Comparison of ENCODE assay signal across 10 mouse cellular contexts in the genomic region with DNA sequence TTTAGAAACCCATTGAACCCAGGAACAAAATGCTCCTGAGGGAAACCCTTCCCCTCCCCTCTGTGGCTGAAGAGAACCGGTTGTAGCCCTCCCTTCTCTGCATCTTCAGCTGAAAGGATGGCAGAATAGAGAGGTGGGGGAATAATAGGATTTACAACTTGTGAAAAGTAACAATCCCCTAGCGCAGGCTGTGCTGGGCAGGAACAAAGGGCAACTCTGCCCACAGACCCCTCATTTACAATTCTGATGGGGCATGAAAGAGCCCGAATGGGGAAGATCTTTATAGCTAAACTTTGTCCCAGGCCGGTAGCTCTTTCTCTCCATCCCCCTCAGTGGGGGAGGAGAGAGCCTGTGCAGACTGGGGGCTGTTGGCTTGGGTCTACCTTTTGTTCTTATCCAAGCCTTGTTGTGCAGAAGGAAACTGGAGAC. TPM values are rescaled to one million over a fixed set of nuclear protein-coding genes. Genes with fewer than 3 reads are reported as not detected.
DNase-seq lines count a peak whose midpoint lies in the region; ATAC-seq and TF ChIP-seq lines count a peak whose summit lies in the region.
"Had no signal": no experiment of that assay in that cellular context is flagged by ENCODE, and none has a peak within 500 bp of the region (broad histone marks: within the 10 kb centered on the region; RNA-seq: fewer than 3 reads in every experiment).

No protein-coding gene starts in this region.

- no peak overlapping the region for H3K27ac ChIP-seq in lung, embryonic 14.5 days (ENCODE audit: low read depth)
- peak overlapping the region; percentile 84 for H3K27ac ChIP-seq in forebrain, embryonic 14.5 days (ENCODE audit: low read depth, low read length)
- H3K27ac ChIP-seq in liver, embryonic 13.5 days, result no peak overlapping the region
- H3K27ac ChIP-seq in stomach, embryonic 16.5 days (ENCODE audit: low read length), result no peak overlapping the region
- no peak overlapping the region for H3K27ac ChIP-seq in left cerebral cortex, adult 2 months
- H3K27ac ChIP-seq: kidney, postnatal 0 days had no signal

- H3K9ac ChIP-seq in lung, embryonic 14.5 days, result no peak overlapping the region
- H3K9ac ChIP-seq in forebrain, embryonic 14.5 days (ENCODE audit: low read length), result peak overlapping the region; percentile 54
- H3K9ac ChIP-seq in liver, embryonic 13.5 days, result no peak overlapping the region
- H3K9ac ChIP-seq in stomach, embryonic 16.5 days (ENCODE audit: low read length), result no peak overlapping the region

- H3K27me3 ChIP-seq in lung, embryonic 14.5 days (ENCODE audit: insufficient read depth, low read length), result peaks cover 23% of the 10 kb centered on the region
- no peaks in the 10 kb centered on the region for H3K27me3 ChIP-seq in forebrain, embryonic 14.5 days (replicated peaks; ENCODE audit: control insufficient read depth, insufficient read depth, low read length)
- H3K27me3 ChIP-seq in liver, embryonic 13.5 days, result peaks cover 78% of the 10 kb centered on the region
- no peaks in the 10 kb centered on the region for H3K27me3 ChIP-seq in stomach, embryonic 16.5 days (ENCODE audit: control insufficient read depth, insufficient read depth, low read length)

- no peak for TF ChIP-seq CTCF in lung, embryonic 14.5 days (IDR thresholded peaks at IDR 0.05; ENCODE audit: low read depth)
- no peak for TF ChIP-seq CTCF in left cerebral cortex, adult 2 months (IDR thresholded peaks at IDR 0.05)

- H3K4me2 ChIP-seq in lung, embryonic 14.5 days, result peak overlapping the region; percentile 47
- H3K4me2 ChIP-seq in forebrain, embryonic 14.5 days (ENCODE audit: low read length), result peak overlapping the region; percentile 73
- 0 out of 2 replicates have a peak overlapping the region, but pooled peaks have one; percentile 18 for H3K4me2 ChIP-seq in liver, embryonic 13.5 days
- peak overlapping the region; percentile 97; the same call in 1 of the 2 replicates for H3K4me2 ChIP-seq in stomach, embryonic 16.5 days (ENCODE audit: low read depth, low read length)

- intact Hi-C loops in left cerebral cortex, adult 2 months (cut with DNase I), result loop anchor here (5.0 kb wide), 1 partner anchor 253 kb away; no protein-coding TSS in a partner anchor

- no peak overlapping the region for H3K4me3 ChIP-seq in lung, embryonic 14.5 days (ENCODE audit: low read depth, low read length)
- peak overlapping the region; percentile 91 for H3K4me3 ChIP-seq in forebrain, embryonic 14.5 days (ENCODE audit: low read depth, low read length)
- H3K4me3 ChIP-seq in liver, embryonic 13.5 days (replicated peaks), result no peak overlapping the region
- H3K4me3 ChIP-seq in stomach, embryonic 16.5 days (replicated peaks; ENCODE audit: low read length), result no peak overlapping the region
- H3K4me3 ChIP-seq in left cerebral cortex, adult 2 months, result no peak overlapping the region

- 0 out of 2 replicates have a peak, but pooled peaks cover 3% of the 10 kb centered on the region for H3K4me1 ChIP-seq in lung, embryonic 14.5 days (ENCODE audit: insufficient read depth)
- H3K4me1 ChIP-seq in forebrain, embryonic 14.5 days (ENCODE audit: control insufficient read depth, insufficient read depth, low read length), result peaks cover 22% of the 10 kb centered on the region
- peaks cover 16% of the 10 kb centered on the region for H3K4me1 ChIP-seq in liver, embryonic 13.5 days (replicated peaks)
- peaks cover 10% of the 10 kb centered on the region for H3K4me1 ChIP-seq in stomach, embryonic 16.5 days (ENCODE audit: control insufficient read depth, insufficient read depth, low read length)

- H3K36me3 ChIP-seq in lung, embryonic 14.5 days (ENCODE audit: insufficient read depth), result no peaks in the 10 kb centered on the region
- peaks cover 31% of the 10 kb centered on the region for H3K36me3 ChIP-seq in forebrain, embryonic 14.5 days (ENCODE audit: control insufficient read depth, insufficient read depth, low read length)
- no peaks in the 10 kb centered on the region for H3K36me3 ChIP-seq in liver, embryonic 13.5 days
- no peaks in the 10 kb centered on the region for H3K36me3 ChIP-seq in stomach, embryonic 16.5 days (ENCODE audit: control insufficient read depth, insufficient read depth, low read length)

- no peaks in the 10 kb centered on the region for H3K9me3 ChIP-seq in lung, embryonic 14.5 days (ENCODE audit: low read depth, low read length)
- no peaks in the 10 kb centered on the region for H3K9me3 ChIP-seq in forebrain, embryonic 14.5 days (replicated peaks; ENCODE audit: control insufficient read depth, low read length)
- H3K9me3 ChIP-seq in liver, embryonic 13.5 days (replicated peaks), result no peaks in the 10 kb centered on the region
- H3K9me3 ChIP-seq in stomach, embryonic 16.5 days (replicated peaks; ENCODE audit: control insufficient read depth, low read length), result no peaks in the 10 kb centered on the region

- WGBS in lung, embryonic 14.5 days, result 24% methylated on average over 4 of the region's 4 CpGs
- 3% methylated on average over 4 of the region's 4 CpGs for WGBS in forebrain, embryonic 14.5 days
- 24% methylated on average over 4 of the region's 4 CpGs for WGBS in liver, embryonic 13.5 days (ENCODE audit: insufficient replicate concordance)
- WGBS in stomach, embryonic 16.5 days, result 38% methylated on average over 4 of the region's 4 CpGs

- ATAC-seq in lung, embryonic 14.5 days (ENCODE audit: insufficient read depth), result no peak
- ATAC-seq in forebrain, embryonic 14.5 days, result peak; percentile 7; the same call in 1 of the 2 replicates
- no peak for ATAC-seq in liver, embryonic 13.5 days (ENCODE audit: low read depth)
- ATAC-seq in stomach, embryonic 16.5 days (ENCODE audit: insufficient read depth, low FRiP score), result no peak

- no peak for DNase-seq in lung, embryonic 14.5 days
- DNase-seq in lung, postnatal 14 days, result no peak
- peak; percentile 71 for DNase-seq in forebrain, embryonic 14.5 days (ENCODE audit: low spot score)
- no peak for DNase-seq in liver, embryonic 13.5 days
- DNase-seq in gastrocnemius, adult 8-10 months (ENCODE audit: low spot score in 2 of 2), result no peak
- DNase-seq in lung, adult 18-20 months, result no peak
- DNase-seq in left cerebral cortex, adult 2 months (ENCODE audit: extremely low spot score in 1 of 2, low spot score in 2 of 2), result no peak
- DNase-seq: cerebellum, adult 9-11 months had no signal

RNA-seq across cellular contexts. Expression of a gene that starts 3.8 kb away (rescaled TPM):
- polyA plus RNA-seq in lung, embryonic 14.5 days (2014; fragmentation: Nextera tagmentation; extraction: Ambion mirVana), result 15.2 and 16.5 TPM in 2 replicates
- 70.5 and 77.4 TPM in 2 replicates for polyA plus RNA-seq in forebrain, embryonic 14.5 days (2014; fragmentation: Nextera tagmentation; extraction: Ambion mirVana)
- 0.70 and 0.74 TPM in 2 replicates for polyA plus RNA-seq in liver, embryonic 13.5 days (2015; fragmentation: Nextera tagmentation; extraction: Ambion mirVana)
- 13.0 and 13.8 TPM in 2 replicates for polyA plus RNA-seq in stomach, embryonic 16.5 days (2015; fragmentation: Nextera tagmentation; extraction: Ambion mirVana)
- total RNA-seq in gastrocnemius, adult 8-10 months (2022), result 1 to 10 TPM in 1 of 4 experiments, under 1 TPM in 1, not detected in 2; 0.40 to 1.1 TPM
- total RNA-seq in left cerebral cortex, adult 2 months (2021), result 10 to 100 TPM; 11.3 to 12.0 TPM

RNA-seq across cellular contexts. Expression of a gene that starts 17.1 kb away (rescaled TPM):
- 16.4 and 20.9 TPM in 2 replicates for polyA plus RNA-seq in lung, embryonic 14.5 days (2014; fragmentation: Nextera tagmentation; extraction: Ambion mirVana)
- 29.4 and 32.7 TPM in 2 replicates for polyA plus RNA-seq in forebrain, embryonic 14.5 days (2014; fragmentation: Nextera tagmentation; extraction: Ambion mirVana)
- polyA plus RNA-seq in liver, embryonic 13.5 days (2015; fragmentation: Nextera tagmentation; extraction: Ambion mirVana), result 7.2 TPM in 2 replicates
- polyA plus RNA-seq in stomach, embryonic 16.5 days (2015; fragmentation: Nextera tagmentation; extraction: Ambion mirVana), result 20.1 and 21.2 TPM in 2 replicates
- 1 to 10 TPM; 5.8 to 7.1 (median 6.6) TPM for total RNA-seq in gastrocnemius, adult 8-10 months (2022)
- total RNA-seq in left cerebral cortex, adult 2 months (2021), result 10 to 100 TPM; 17.9 to 21.8 TPM

RNA-seq across cellular contexts. Expression of a gene that starts 38.3 kb away (rescaled TPM):
- polyA plus RNA-seq in lung, embryonic 14.5 days (2014; fragmentation: Nextera tagmentation; extraction: Ambion mirVana), result 1.1 and 1.4 TPM in 2 replicates
- 31.3 and 36.8 TPM in 2 replicates for polyA plus RNA-seq in forebrain, embryonic 14.5 days (2014; fragmentation: Nextera tagmentation; extraction: Ambion mirVana)
- polyA plus RNA-seq in liver, embryonic 13.5 days (2015; fragmentation: Nextera tagmentation; extraction: Ambion mirVana), result 0.09 and 0.22 TPM in 2 replicates
- 5.8 and 8.4 TPM in 2 replicates for polyA plus RNA-seq in stomach, embryonic 16.5 days (2015; fragmentation: Nextera tagmentation; extraction: Ambion mirVana)
- total RNA-seq in gastrocnemius, adult 8-10 months (2022), result not detected
- total RNA-seq in left cerebral cortex, adult 2 months (2021), result 10 to 100 TPM; 35.0 to 39.8 TPM

Comparison
In these comparisons a context has a peak if more than half of its experiments do, and no peak if none do; other contexts are left out.
1. H3K4me2 ChIP-seq: peak in every context shown above with its lines; median percentile 97 in stomach, embryonic 16.5 days; 73 in forebrain, embryonic 14.5 days; 47 in lung, embryonic 14.5 days; 18 in liver, embryonic 13.5 days.